Mouse (Mus musculus) C2C12 (cell line): Measurements from ENCODE around the gene Fbxo10.

Experiments
- CTCF ChIP-seq: IDR thresholded peaks from one replicate; pipeline ENCODE4 v1.5.1; 2011; ENCODE audit not compliant: control insufficient read depth, insufficient read depth, insufficient read length
- MYOD1 ChIP-seq: IDR thresholded peaks from one replicate; pipeline ENCODE4 v1.6.1; 2011; ENCODE audit warnings: low read depth; ENCODE audit not compliant: control insufficient read depth, insufficient read length

DNA sequence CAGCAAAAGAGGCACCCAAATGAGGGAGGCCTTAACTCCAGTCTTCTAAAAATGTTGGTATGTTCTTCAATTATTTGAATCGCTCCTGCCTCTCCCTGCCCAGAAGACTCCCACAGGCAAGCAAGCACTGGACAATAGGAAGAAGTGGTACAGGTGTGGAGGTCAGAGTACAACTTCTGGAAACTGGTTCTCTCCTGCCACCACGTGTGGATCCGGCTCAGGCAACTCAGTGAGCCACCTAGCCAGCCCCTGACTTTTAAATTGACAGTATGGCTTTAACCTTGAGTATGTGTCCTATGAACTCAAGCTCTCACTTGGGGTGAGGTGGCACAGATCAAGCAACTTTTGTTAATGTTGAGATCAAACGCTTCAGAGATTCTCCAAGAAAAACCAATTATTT lies 22.7 kb upstream of the Fbxo10 start:
- TF ChIP-seq MYOD1 (no peak), CTCF (no peak)
